Mouse (Mus musculus) liver, embryonic 14.5 days (tissue): ENCODE data around the gene Mgam.

ENCODE experiments used
- CTCF ChIP-seq: IDR thresholded peaks from 2 replicates; pipeline ENCODE4 v1.5.1; 2016; ENCODE audit warnings: antibody characterized with exemption, low read depth, control low read depth
- EP300 ChIP-seq: IDR thresholded peaks from 2 replicates; pipeline ENCODE4 v1.6.1; 2016; ENCODE audit warnings: antibody characterized with exemption, low read depth

DNA sequence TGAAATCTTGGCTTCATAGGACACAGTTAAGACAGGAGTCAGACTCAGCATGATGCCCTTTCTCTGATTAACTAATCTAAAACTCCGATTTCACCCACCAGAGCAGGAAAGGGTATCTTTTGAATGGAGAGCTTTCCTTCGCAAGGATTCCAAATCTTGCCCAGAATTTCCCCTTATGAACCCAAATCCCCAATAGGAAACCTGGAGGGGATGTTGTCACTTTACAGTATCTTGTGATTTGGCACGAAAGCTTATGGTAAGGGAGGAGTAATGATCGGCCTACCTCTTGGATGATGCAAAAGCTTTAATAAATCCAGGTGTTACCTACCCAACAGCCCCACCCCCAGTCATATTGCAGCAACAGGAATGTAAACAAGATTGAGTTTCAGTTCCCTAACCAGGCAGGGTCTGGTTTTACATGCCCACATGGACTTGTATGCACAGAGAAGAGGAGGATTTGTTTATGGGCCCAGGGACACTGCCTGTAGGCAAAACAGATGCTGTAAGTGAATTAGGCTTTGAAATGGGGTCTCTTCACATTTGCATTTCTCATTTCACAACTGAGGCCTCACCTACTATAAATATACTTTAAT lies 15.3 kb upstream of the Mgam start, which contains the start of gene Tas2r138:
- TF ChIP-seq CTCF, result no peak
- TF ChIP-seq EP300, result no peak
